Mouse (Mus musculus): Measurements from ENCODE around the gene Prrx1. TPM values are rescaled to one million over a fixed set of nuclear protein-coding genes. Genes with fewer than 3 reads are reported as not detected.
A peak's percentile ranks its signal among the peaks of the same experiment; 100 is the strongest.

Gene Prrx1
- polyA plus RNA-seq, 1 experiment from 2014 or later = 29.7 TPM

GRCm38 (mm10) chr1:163338525-163339218 lies 25.2 kb upstream of the Prrx1 start:
- Histone ChIP-seq H3K9ac (no peak overlapping the region), H3K4me1 (no peaks in the 10 kb centered on the region), H3K27ac (no peak overlapping the region), H3K36me3 (replicated peaks) (no peaks in the 10 kb centered on the region), H3K4me2 (no peak overlapping the region), H3K9me3 (no peaks in the 10 kb centered on the region), H3K27me3 (no peaks in the 10 kb centered on the region), H3K4me3 (replicated peaks) (no peak overlapping the region)
- 62% methylated on average over 7 of the region's 7 CpGs for WGBS
- ATAC-seq (ENCODE audit: low FRiP score) = peak; percentile 78; the same call in 1 of the 2 replicates

GRCm38 (mm10) chr1:163337821-163338220 lies 24.3 kb upstream of the Prrx1 start:
- H3K4me1 ChIP-seq = no peaks in the 10 kb centered on the region
- H3K9me3 ChIP-seq = no peaks in the 10 kb centered on the region
- no peak overlapping the region for H3K27ac ChIP-seq
- H3K4me2 ChIP-seq = no peak overlapping the region
- no peaks in the 10 kb centered on the region for H3K36me3 ChIP-seq (replicated peaks)
- H3K9ac ChIP-seq = no peak overlapping the region
- 90% methylated on average over 2 of the region's 2 CpGs for WGBS
- H3K4me3 ChIP-seq (replicated peaks) = no peak overlapping the region
- H3K27me3 ChIP-seq = no peaks in the 10 kb centered on the region
- ATAC-seq (ENCODE audit: low FRiP score) = no peak

GRCm38 (mm10) chr1:163327279-163327678 lies 13.8 kb upstream of the Prrx1 start:
- Histone ChIP-seq H3K4me1 (no peaks in the 10 kb centered on the region), H3K27me3 (no peaks in the 10 kb centered on the region), H3K9me3 (no peaks in the 10 kb centered on the region), H3K4me3 (replicated peaks) (no peak overlapping the region), H3K27ac (no peak overlapping the region), H3K4me2 (no peak overlapping the region), H3K9ac (no peak overlapping the region), H3K36me3 (replicated peaks) (no peaks in the 10 kb centered on the region)
- ATAC-seq (ENCODE audit: low FRiP score) = no peak
- WGBS = 61% methylated on average over 2 of the region's 2 CpGs

- ATAC-seq (ENCODE audit: low FRiP score) = no peak
- Histone ChIP-seq H3K27ac (no peak overlapping the region), H3K4me1 (peaks cover 4% of the 10 kb centered on the region), H3K9me3 (no peaks in the 10 kb centered on the region), H3K4me2 (no peak overlapping the region), H3K9ac (no peak overlapping the region), H3K4me3 (replicated peaks) (no peak overlapping the region), H3K27me3 (peaks cover 23% of the 10 kb centered on the region), H3K36me3 (replicated peaks) (no peaks in the 10 kb centered on the region)
- WGBS = 72% methylated on average over 3 of the region's 3 CpGs
Observed at GRCm38 (mm10) chr1:163319669-163320571, 6.4 kb upstream of the Prrx1 start.

- H3K36me3 ChIP-seq (replicated peaks) = no peaks in the 10 kb centered on the region
- peaks cover 24% of the 10 kb centered on the region for H3K4me1 ChIP-seq
- ATAC-seq (ENCODE audit: low FRiP score) = no peak
- no peak overlapping the region for H3K9ac ChIP-seq
- WGBS = 60% methylated on average over 1 of the region's 1 CpGs
- peaks cover 35% of the 10 kb centered on the region for H3K27me3 ChIP-seq
- H3K4me3 ChIP-seq (replicated peaks) = no peak overlapping the region
- no peaks in the 10 kb centered on the region for H3K9me3 ChIP-seq
- no peak overlapping the region for H3K4me2 ChIP-seq
- no peak overlapping the region for H3K27ac ChIP-seq
Observed at GRCm38 (mm10) chr1:163316920-163317319, 3.4 kb upstream of the Prrx1 start.

DNA sequence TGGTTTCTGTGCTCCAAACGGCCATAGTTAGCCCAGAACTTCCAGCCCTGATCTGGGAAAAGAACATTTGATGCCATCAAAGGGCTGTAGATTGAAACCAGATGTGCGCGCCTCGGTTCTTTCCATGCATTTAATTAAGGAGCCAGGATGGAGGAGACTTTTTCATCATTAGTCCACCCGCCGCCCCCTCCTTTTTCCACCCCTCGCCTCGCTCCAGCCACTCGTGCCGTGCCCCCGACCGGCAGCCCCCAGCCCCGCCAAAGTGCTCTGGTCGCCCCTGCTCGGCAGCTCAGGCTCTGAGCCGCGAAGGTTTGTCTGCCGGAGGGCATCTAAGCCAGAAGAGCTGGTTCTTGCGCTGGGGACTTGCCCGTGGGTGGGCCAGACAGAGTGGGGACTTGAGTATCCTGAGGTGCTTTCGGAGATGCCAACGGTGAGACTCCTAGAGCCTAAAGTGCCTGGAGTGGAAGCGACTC lies 1.4 kb upstream of the Prrx1 start:
- peak; percentile 5; the same call in 1 of the 2 replicates for ATAC-seq (ENCODE audit: low FRiP score)
- Histone ChIP-seq H3K4me3 (replicated peaks) (peak overlapping the region; percentile 56), H3K27ac (peak overlapping the region; percentile 71; the same call in 1 of the 2 replicates), H3K36me3 (replicated peaks) (no peaks in the 10 kb centered on the region), H3K9ac (peak overlapping the region; percentile 38; the same call in 1 of the 2 replicates), H3K27me3 (peaks cover 54% of the 10 kb centered on the region), H3K4me2 (peak overlapping the region; percentile 83), H3K9me3 (no peaks in the 10 kb centered on the region), H3K4me1 (peaks cover 33% of the 10 kb centered on the region)
- WGBS = 1% methylated on average over 23 of the region's 23 CpGs

DNA sequence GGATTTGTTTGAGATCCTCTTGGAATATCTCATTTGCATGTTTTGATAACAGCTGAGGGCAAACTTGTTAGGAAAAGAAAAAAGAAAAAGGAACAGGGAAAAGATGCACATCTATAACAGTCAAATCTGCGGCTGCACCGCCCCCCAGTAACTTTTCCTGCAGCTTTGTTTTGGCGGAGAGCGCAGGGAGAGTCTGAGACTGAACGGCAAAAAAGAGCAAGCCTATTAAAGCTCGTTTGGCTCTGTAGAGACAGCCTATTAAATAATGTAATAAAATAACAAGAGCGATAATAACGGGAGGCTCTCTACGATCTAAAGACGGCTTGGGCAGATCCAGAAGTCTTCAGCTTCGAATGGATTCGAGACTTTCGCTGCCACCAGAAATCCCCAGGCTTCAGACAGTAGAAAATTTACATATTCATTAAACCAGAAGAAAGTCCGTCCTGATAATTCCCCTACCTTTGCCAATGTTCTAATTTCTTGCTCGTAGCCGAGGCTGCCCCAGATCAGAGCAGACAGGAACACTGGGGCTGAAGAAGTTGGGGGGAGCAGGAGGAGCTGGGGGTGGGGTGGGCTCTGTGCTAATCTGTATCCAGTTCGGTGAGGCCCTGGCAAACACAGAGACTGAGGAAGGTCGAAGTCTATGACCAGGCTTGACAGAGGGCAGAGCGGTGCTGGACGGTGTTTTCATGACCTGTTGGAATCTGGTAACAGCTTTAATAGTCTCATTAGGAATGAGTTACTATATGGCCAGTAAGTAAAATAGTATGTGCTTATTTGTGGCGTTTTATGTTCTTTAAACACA lies 613 bp upstream of the Prrx1 start:
- Histone ChIP-seq H3K9me3 (no peaks in the 10 kb centered on the region), H3K27me3 (peaks cover 62% of the 10 kb centered on the region), H3K4me3 (replicated peaks) (peak overlapping the region; percentile 56), H3K9ac (0 out of 2 replicates have a peak overlapping the region, but pooled peaks have one; percentile 44), H3K36me3 (replicated peaks) (no peaks in the 10 kb centered on the region), H3K4me2 (peak overlapping the region; percentile 83), H3K27ac (peak overlapping the region; percentile 71), H3K4me1 (peaks cover 40% of the 10 kb centered on the region)
- peak; percentile 37 for ATAC-seq (ENCODE audit: low FRiP score)
- WGBS = 0% methylated on average over 21 of the region's 21 CpGs

DNA sequence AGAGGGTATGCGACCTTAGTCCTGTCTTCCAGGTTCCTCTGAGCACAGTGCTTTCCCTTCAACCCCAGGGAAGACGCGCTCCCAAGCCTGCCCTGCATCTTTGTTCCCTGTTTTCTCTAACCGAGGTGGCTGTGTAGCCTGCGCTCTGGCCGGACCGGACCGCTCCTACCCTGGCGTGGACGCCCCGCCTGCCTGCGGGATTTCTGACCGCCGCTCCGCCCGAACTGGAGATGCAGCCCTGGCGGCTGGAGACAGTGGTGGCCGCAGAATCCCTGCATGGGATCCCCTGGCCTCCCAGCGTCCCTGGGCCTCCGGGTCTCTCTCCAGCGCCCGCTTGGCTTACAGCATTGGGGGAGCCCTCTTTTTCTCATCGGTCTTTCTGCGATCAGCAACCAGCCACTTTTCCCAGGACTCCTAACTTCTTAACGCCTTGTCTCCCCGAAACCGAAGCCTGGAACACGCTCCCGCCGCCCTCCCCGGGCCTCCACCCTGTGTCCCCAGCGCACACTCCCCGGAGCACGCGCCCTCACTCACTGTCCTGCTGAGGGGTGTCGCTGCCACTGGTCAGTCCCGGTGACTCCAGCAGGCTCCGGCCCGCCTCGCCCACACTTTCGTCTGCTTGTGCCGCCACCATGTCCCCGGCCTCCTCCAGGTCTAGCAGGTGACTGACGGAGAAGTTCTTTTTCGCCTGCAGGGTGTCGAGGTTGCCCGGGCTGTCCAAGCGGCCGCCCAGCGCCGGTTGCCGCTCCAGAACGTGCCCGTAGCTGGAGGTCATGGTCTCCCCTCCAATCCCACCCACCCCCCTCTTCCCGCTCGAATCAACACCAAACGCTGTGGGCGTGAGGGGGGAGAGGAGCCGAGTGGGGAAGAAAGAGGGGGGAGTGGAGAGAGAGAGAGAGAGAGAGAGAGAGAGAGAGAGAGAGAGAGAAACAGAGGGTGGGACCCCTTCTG lies 1.4 kb downstream of the Prrx1 start:
- no peaks in the 10 kb centered on the region for H3K36me3 ChIP-seq (replicated peaks)
- H3K9ac ChIP-seq = peak overlapping the region; percentile 75
- under 1% methylated on average over 59 of the region's 59 CpGs for WGBS
- H3K4me1 ChIP-seq = peaks cover 43% of the 10 kb centered on the region
- H3K9me3 ChIP-seq = no peaks in the 10 kb centered on the region
- H3K4me3 ChIP-seq (replicated peaks) = peak overlapping the region; percentile 56
- H3K4me2 ChIP-seq = peak overlapping the region; percentile 83
- H3K27ac ChIP-seq = peak overlapping the region; percentile 71
- H3K27me3 ChIP-seq = peaks cover 74% of the 10 kb centered on the region
- peak; percentile 50 for ATAC-seq (ENCODE audit: low FRiP score)

DNA sequence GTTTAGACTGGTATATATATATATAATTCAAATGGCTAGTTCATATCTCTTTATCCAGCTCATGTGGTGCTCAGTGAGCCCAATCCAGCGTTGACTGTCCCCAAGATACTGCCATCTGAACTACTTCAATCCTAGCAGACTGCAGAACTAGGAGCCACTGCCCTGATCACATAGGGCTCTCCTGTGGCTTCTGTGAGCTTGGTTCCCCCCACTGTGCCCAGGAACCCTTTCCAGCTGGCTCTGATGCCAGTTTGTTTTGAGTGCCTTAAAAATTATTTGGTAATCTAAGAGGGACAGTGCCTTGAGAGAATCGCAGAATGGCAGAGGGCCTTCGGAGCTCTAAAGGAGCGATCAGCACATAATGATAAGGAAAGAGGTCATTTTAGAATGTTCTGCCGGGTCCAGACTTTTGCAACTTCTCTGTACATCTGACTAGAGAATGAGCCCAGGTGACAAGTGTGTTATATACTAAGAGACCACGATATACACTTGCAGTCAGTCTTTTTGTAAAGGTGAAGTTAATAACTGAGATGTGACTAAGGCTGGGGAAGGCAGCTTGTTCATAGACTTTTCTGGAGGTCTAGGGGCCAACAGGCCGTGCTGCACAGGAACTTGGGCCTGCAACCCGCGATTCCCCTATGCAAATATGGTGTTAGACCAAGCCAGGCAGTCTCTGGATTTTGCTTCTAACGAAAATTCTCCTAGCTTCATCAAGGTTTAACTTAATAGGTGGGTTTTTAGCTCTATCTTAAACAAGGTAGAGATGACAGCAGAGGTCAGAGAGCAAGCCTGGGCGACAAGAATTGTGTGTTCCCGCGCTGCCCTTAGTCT lies 2.3 kb downstream of the Prrx1 start:
- 8% methylated on average over 13 of the region's 13 CpGs for WGBS
- no peak for ATAC-seq (ENCODE audit: low FRiP score)

GRCm38 (mm10) chr1:163310023-163310754 lies 3.3 kb downstream of the Prrx1 start:
- Histone ChIP-seq H3K9ac (0 out of 2 replicates have a peak overlapping the region, but pooled peaks have one; percentile 29), H3K4me3 (replicated peaks) (peak overlapping the region; percentile 56)

More for the DNA sequence above, 2.3 kb downstream of the Prrx1 start:
- Histone ChIP-seq H3K4me2 (peak overlapping the region; percentile 83), H3K27ac (peak overlapping the region; percentile 71), H3K27me3 (peaks cover 67% of the 10 kb centered on the region), H3K4me1 (peaks cover 43% of the 10 kb centered on the region), H3K9me3 (no peaks in the 10 kb centered on the region), H3K4me3 (replicated peaks) (peak overlapping the region; percentile 56), H3K36me3 (replicated peaks) (no peaks in the 10 kb centered on the region), H3K9ac (peak overlapping the region; percentile 75)

More at GRCm38 (mm10) chr1:163310023-163310754, 3.3 kb downstream of the Prrx1 start:
- WGBS = 14% methylated on average over 8 of the region's 8 CpGs
- Histone ChIP-seq H3K9me3 (no peaks in the 10 kb centered on the region), H3K27ac (no peak overlapping the region), H3K4me2 (peak overlapping the region; percentile 83), H3K36me3 (replicated peaks) (no peaks in the 10 kb centered on the region), H3K4me1 (peaks cover 42% of the 10 kb centered on the region), H3K27me3 (peaks cover 58% of the 10 kb centered on the region)
- ATAC-seq (ENCODE audit: low FRiP score) = no peak

All from forebrain, embryonic 12.5 days (tissue).